Mouse (Mus musculus) testis, postnatal 14 days (tissue): ENCODE measurements around the gene Bscl2.
A peak's percentile ranks its signal among the peaks of the same experiment; 100 is the strongest.
"Not testable (repeated sequence)": the region's sequence is repeated elsewhere in the genome, so short reads cannot be mapped to it uniquely, and the experiment has no call there.

Experiments
- DNase-seq: peaks from one replicate; pipeline ENCODE4 v3.0.0; 2021; ENCODE audit warnings: low spot score

Bscl2 gene

DNA sequence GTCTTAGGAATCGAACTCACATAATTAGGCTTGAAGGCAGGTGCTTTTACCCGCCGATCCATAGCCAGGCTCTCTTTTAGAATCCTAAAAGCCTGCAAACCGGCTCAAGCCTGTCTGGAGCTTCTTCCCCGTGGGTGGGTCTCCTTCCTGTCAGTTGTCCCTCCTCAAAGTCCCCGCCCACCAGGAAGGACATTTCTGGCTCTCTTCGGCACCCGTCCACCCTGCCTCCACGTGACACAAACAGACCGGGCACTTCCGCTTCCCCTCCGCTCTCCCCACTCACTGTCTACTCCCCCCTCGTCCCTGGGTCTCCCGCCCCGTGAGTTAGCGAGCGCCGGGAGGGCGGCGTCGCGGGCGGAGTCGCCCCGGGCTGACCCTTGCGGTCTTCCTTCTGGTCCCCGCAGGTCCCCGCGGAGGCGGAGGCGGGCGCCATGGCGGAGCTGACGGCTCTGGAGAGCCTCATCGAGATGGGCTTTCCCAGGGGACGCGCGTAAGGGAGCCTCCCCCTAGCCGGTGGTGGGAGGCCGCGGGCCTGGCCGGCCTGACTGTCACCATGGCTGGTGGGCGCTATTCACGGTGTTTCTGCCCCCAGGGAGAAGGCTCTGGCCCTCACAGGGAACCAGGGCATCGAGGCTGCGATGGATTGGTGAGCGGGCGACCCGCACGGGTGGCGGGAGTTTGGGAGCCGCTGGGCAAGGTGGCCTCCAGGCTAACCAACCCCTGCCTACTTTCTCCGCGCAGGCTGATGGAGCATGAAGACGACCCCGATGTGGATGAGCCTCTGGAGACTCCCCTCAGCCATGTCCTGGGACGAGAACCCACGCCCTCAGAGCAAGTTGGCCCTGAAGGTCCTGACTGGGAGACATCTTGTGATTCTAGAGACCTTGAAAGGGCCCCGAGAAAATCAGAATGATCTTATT is 34.3 kb downstream of the Bscl2 start, which contains the start of gene Ubxn1:
Ubxn1 (plus strand) TSS at position 230 of the 920 bp plus-strand sequence.
- DNase-seq = peak; percentile 97

GRCm38 (mm10) chr19:8872266-8872840 is 35.1 kb downstream of the Bscl2 start:
- no peak for DNase-seq

DNA sequence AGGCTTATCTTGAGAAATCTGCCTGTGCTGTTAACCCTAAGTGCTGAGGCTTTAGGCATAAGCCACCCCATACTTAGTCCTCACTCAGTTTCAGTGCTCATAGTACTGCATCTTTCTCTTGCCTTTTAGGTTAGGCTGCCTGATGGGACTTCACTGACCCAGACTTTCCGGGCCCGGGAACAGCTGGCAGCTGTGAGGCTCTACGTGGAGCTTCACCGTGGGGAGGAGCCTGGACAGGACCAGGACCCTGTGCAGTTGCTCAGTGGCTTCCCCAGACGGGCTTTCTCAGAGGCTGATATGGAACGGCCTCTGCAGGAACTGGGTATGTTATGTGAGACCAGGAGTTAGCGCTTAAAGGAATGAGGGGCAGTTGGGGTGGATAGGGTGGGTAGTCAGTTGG is 37.8 kb downstream of the Bscl2 start:
- DNase-seq = no peak

DNA sequence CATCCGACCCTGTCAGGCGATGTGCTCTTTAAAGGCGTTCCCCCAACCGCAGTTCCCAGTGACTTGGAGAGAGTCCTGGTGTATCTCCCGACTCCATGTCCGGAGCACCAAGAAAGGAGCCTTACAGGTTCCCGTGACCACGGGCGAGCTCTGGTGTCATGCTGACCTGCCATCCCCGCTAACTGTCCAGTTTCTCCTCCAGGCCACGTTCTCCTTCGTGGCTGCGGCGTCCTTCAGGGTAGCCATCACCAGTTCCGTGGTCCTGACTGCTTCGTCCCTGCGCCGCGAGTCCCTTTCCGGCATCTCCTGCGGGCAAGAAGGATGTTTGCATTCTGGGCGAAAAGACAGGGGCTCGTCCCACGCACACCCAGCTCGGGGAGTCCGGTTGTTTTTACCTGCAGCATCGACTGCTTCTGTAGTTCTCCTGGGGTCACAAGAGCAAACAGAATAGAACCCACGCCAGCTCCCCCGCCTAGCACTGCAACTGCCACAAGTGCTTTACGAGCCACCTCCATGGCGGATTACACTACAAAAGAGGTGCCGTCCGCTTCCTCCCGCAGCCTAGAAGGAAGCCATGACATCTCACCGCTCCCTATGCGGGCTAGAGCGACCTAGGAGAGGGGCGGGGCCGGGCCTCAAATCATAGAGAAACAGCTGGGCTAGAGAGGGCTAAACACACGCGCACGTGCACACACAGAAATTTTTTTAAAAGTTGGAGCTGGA is 43.2 kb downstream of the Bscl2 start, which contains the start of gene Uqcc3:
Uqcc3 (minus strand) TSS at position 613 of the 723 bp plus-strand sequence.
- peak; percentile 88 for DNase-seq

DNA sequence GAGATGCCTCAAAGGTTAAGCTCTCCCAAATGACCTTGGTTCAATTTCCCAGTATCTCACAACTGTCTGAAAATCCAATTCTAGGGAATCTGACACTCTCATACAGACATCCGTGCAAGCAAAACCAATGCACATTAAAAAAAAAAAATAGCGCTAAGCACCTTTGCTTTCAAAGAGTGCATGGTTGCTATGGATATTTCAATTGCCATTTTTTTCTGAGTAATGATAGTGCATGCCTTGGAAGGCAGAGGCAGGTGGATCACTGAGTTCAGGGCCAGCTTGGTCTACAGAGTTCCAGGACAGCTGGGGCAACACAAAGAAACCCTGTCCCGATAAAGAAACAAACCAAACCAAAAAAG is 43.7 kb downstream of the Bscl2 start:
- no peak for DNase-seq

- DNase-seq = no peak
These were observed 46.3 kb downstream of the Bscl2 start, which contains the start of the genes Lbhd1 and Gm49403 for GRCm38 (mm10) chr19:8883616-8884015. Gene Lbhd1, plus strand, starts transcription at chr19:8883732. Gene Gm49403, plus strand, starts transcription at chr19:8883930.

DNA sequence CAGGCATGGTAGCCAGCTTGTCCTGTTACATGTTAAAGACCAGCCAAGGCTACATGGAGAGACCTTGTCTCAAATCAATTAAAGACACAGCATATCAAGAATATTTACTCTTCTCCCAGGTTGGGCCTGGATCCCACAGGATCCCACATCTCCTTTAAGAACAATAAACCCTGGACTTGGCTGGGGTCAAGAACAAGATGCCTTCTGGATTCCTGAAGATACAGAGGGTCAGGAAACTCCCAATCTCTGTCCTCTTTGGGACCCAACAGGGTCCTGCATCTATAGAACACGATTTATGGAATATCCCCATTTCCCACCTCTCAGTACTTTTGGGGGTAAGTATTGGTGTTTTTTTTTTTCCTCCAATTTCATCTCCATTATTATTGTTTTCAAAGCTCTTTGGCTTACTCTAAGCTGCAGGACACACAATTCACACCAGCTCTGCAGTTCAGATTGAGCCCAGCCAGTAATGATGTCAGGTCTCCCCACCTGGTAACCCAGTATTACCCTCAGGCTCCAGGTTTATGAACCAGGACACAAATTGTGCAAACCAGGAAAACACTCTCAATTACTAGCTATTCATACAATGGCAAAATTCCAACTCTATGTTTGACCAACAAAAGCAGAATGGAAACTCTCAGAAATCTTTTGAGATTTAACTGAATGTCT is 49.8 kb downstream of the Bscl2 start:
- DNase-seq = no peak

DNA sequence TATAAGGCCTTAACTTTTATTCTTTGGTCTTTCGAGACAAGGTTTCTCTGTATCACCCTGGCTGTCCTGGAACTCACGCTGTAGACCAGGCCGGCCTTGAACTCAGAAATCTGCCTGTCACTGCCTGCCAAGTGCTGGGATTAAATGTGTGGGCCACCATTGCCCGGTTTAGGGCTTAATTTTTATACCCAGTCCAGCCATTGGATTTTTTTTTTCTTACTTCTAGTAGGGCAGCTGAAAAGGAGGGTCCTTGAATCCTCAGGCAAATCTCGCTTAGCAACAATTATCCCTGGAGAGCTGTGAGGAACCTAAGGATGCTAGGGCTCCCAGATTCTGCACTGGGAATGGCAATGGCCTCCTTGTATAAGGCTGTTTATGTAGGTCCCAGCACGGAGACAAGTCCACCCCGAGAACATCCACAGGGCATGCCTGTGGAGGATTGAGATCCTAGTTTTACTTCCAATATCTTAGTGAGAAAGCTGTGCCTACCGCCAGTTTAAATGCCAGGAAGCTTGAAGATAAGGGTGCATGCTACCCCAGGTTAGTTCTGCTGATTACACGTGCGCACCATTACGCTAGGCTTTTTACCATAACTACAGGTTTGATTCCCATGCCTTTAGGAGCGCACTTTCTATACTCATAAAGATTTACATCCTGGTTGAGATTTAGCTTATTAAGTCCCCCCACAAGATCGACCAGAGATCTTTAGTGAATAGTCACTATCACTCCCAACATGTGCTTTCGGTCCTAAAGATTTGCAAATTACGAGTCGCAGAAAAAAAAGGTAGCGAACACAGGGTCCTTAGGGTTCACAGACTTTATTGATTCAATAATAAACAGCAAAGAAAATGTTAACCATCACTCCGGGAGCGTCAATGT is 50.6 kb downstream of the Bscl2 start:
- DNase-seq = no peak

- peak; percentile 95 for DNase-seq
These were observed 51.5 kb downstream of the Bscl2 start, which contains the start of the genes 1810009A15Rik and Gm49416 for GRCm38 (mm10) chr19:8888511-8889385. Gene 1810009A15Rik, plus strand, starts transcription at chr19:8888853. Gene Gm49416, plus strand, starts transcription at chr19:8888926.

GRCm38 (mm10) chr19:8892829-8893766 is 55.8 kb downstream of the Bscl2 start, which contains the start of gene Ints5:
Gene Ints5, plus strand, starts transcription at chr19:8893005.
- peak; percentile 87 for DNase-seq

- no peak for DNase-seq
These were observed 58.2 kb downstream of the Bscl2 start for GRCm38 (mm10) chr19:8895397-8895960.

GRCm38 (mm10) chr19:8896231-8896630 is 59.0 kb downstream of the Bscl2 start:
- not testable (repeated sequence) for DNase-seq

- peak; percentile 60 for DNase-seq
These were observed 60.1 kb downstream of the Bscl2 start for GRCm38 (mm10) chr19:8897211-8897864.

DNA sequence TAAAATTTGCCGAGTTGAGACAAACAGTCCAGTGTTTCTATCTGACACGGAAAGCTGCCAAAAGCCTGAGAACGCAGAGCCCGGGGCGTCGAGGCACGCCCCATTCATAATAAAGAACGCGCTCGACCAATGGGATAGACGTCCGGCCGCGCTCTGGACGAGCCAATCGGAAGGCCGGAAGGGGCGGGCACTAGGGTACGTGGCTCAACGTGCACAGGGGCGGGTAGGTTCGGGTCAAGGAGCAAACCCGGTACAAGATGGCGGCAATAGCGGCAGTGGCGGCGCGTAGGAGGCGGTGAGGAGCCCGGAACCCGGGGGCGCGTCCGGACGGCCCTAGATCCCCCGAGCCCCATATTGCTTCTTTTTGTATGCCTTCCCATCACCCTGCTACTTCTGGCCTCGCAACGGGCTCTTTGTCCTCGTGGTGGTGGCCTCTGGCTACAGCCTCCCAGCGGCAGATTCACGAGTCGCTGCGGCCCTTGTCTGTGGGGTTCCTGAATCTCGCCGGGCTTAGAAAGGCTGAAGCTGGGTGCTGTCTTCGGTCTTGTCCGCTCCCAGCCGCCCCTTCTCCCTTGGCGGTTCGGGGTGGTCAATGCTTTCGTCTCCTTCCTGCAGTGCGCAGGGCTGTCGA is 60.7 kb downstream of the Bscl2 start, which contains the start of gene Ganab:
Ganab (plus strand) TSS at position 207 of the 631 bp plus-strand sequence.
- DNase-seq = peak; percentile 97
